Mouse (Mus musculus) layer of hippocampus, postnatal 25 days (tissue): ENCODE measurements around the gene Paqr7. TPM values are rescaled to one million over a fixed set of nuclear protein-coding genes. Genes with fewer than 3 reads are reported as not detected.
"Not testable (repeated sequence)": the region's sequence is repeated elsewhere in the genome, so short reads cannot be mapped to it uniquely, and the experiment has no call there.

Source experiments
- DNase-seq, 2 experiments: peaks; one replicate each; pipeline ENCODE4 v3.0.0; 2022; ENCODE audit warnings: mixed read lengths in 2 of 2, low spot score in 1 of 2; ENCODE audit errors: extremely low spot score in 1 of 2
- total RNA-seq, 2 experiments: library from RNA; stranded (reverse); gene quantifications; 2 replicates each; pipeline ENCODE4 v1.2.3; 2021

Paqr7 gene
- total RNA-seq, 2 experiments from 2014 or later, result 53.2 to 66.7 TPM

DNA sequence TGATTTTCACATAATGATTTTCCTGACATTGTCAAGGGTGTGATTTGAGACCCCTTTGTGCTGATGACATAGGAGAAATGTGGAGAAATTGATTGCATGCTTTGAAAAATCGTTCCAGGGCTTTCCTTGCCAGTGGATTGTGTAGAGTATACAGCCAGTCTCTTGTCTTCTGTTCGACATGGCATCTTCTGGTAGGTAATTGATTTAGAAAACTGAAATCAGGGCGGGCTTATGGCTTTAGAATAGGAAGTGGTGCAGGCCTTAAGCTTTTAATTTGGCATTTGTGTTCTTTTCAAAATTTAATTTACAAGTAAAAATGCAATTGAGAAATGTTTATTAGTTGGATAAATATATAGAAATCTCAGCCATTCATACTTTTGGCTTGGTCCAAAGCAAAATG lies 26.5 kb upstream of the Paqr7 start:
- no peak for DNase-seq

DNA sequence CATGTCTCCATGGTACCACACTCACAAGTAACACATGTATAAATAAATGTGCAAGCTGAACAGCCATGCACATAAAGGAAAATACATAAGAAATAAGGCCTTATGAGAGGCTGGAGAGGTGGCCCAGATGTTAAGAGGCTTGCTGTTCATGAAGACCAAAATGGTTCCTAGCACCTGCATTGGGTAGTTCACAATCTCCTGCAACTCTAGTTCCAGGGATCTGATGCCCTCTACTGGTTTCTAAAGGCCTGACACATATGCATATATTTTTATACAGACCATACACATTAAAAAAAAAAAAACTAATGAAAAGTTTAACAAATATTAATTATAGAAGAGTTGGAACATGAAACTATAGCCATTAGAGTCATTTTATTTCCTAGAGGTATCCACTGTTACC lies 25.0 kb upstream of the Paqr7 start:
- no peak for DNase-seq

DNA sequence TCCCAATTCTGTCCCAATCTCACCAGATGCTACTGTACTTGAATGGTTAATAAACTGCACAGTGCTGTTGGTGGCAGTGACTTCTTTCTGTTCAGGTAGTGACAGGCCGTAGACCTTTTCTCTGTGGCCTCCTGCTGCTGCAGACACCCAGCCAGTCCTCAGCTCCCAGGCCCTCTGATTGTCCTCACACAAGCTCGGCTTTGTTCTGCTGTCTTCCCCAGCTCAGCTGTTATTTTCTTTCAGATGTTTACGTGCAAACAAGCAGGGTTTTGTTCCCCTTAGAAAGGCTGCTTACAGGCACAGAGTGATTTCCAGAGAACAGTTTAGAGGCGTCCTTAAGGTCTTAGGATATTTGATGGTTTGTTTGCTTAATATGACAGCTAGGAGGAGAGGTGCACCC lies 22.7 kb upstream of the Paqr7 start:
- DNase-seq, result no peak

DNA sequence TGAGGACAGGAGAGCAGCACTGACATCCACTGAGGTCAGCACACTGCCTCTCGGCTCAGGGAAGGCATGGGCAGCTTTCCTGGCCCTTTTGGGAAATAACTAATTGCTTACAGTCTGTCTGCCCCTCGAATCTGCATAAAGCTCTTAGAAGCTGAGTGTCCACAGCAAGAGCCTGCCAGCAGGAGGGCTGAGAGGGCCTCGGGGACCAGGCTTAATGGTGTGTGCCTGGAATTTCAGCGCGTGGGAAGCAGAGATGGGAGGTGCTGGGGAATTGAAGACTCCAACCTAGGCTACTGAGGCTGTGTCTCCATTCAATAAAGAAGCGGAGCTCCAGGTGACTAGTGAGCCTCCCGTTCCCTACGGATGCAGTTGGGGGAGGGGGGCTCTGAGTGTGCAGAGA lies 22.3 kb upstream of the Paqr7 start:
- DNase-seq, result no peak

DNA sequence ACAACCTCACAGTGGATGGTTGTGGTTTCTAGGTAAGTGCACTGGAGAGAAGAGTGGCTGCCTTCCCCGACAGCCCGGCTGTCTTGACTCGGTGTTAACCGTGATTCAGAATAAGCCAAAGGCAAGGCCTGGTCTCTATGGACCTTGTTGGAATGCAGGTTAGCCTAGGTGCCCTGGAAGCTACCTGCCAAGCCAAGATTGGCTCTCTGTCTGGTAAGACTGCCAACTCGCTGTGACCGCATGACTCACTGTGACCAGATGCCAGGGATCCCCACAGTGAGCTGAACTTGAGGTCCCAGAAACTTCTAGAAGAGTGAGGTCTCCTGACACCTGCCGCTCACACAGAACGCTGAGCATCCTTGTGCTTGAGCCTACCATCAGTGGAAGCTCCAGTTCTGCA lies 19.6 kb upstream of the Paqr7 start:
- no peak for DNase-seq

DNA sequence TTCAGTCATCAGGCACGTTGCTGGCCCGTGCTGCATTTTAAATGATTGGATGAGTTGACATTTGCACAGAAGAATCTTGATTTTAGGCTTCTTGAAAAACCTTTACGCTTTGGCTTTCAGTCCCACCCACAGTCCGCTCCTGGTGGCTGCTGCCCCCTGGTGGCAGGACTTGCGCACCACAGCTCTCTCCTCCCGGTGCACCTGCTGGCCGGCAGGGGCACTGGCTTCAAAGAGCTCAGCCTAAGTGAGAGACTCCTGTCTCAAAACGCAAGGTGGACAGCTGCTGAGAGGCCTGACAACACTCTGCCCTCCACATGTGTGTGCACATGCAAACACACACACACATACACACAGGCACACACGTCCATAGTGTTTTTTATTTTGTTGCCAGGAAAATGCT lies 18.5 kb upstream of the Paqr7 start:
- peak; percentile 97 to 98 for DNase-seq

DNA sequence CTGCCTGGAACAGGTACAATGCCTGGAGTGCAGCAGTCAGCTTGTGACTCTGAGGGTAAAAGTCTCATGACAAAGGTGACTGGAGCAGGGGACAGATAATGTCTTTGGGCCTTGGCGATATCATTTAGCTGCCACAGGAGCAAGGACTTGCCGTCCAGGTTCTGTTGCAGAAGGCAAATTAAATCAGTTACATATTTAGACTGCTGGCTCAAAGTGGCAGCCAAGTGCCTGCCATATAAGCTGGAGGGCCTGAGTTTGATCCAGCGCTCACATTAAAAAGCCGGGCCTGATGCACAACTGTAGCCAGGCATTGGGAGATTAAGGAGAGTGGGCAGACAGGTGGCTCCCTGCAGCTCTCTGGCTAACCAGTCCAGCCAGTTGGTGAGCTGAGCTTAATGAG lies 16.7 kb upstream of the Paqr7 start:
- no peak for DNase-seq

DNA sequence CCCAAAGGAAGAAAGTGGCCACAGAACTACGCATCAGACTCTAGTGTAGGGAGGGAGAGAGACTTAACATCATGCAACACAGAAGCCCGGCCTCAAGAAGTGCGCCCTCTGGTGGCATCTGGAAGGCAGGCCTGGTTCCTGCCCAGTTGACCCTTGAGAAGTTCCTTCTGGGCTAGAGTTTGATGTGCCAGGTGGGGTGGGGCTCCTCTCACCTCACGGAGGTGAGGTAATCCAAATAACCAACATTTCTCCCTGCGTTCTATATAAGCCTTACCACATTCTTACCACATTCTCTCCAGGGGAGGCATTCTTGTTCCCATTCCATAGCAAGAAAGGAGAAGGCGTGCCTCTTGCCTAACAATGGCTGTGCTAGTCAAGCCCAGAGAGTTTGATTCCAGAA lies 15.6 kb upstream of the Paqr7 start:
- DNase-seq, result peak; percentile 54 to 84

DNA sequence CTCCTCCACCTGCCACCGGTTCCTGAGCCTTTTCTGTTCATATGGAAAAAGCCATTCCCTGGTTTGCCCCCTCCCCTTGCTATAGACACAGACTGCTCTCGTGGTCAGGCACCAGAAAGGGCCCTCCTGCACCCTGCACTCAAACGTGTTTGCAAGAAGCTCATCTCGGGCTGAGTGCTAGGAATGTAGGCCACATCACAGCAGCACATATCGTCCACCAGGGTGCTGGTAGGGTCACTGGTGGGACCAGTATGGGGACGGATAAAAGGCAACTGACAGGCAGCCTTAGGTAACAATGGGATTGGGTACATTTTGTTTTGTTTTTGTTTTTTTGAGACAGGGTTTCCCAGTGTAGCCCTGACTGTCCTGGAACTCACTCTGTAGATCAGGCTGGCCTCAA lies 15.2 kb upstream of the Paqr7 start:
- DNase-seq, result no peak

DNA sequence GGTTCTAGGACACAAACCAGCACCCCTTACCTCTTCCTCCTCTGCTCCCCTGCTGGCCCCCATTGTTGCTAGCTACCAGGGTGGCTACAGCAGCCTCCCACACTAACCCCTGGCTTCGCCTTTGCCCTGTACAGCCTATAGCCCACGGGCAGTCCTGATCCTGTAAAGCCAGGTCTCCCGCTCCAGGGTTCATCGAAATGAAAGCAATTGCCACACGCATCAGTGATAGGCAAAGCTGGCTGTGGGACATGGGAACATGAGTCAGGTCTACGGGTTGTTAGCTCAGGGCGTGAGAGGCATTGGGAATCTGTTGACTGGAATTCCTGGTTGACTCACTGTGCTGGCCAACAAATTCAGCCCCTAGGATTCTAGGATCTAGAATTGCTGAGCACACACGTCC lies 14.1 kb upstream of the Paqr7 start:
- no peak for DNase-seq

DNA sequence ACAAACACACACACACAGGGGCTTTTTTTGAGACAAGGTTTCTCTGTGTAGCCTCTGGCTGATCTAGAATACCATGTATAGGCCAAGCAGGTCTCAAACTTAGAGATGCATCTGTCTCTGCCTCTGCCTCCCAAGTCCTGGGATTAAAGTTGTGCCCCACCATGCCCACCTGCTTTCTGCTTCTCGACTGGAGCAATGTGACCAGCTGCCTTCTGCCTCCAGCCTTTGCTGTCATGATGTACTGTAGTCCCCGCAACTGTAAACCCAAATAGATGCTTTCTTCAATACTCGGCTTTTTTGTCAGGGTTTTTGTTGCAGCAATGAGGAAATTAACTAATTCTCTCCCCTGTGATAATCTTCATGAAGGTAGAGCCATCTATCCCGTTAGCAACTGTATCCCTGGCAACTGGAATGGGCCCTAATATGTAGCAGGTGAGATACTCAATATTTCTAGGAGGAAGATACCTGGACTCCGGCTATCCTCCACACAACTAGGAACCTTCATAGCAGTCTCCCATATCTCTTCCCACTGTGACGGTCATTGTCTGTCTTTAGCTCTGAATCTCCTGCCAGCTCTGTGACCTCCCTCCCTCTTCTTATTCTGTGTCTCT lies 13.3 kb upstream of the Paqr7 start:
- DNase-seq, result no peak

DNA sequence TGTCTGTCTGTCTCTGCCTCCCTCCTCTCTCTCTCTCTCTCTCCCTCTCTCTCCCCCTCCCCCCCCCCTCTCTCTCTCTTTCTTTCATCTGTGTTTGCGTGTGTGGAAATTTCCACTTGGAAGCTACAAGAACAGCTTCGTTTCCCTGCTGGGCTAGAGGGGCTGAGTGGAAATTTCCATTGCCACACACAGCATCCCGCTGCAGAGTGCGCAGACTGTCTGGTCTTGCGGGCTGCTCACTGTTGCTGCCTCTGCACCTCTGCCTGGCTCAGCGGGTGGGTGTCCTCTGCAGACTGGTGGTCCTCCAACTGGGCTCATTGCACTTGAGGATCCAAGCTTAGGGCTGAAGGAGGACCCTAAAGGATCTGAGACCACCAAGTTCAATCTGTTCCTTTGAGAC lies 12.8 kb upstream of the Paqr7 start:
- peak in 1 of 2 experiments; percentile 47 for DNase-seq

DNA sequence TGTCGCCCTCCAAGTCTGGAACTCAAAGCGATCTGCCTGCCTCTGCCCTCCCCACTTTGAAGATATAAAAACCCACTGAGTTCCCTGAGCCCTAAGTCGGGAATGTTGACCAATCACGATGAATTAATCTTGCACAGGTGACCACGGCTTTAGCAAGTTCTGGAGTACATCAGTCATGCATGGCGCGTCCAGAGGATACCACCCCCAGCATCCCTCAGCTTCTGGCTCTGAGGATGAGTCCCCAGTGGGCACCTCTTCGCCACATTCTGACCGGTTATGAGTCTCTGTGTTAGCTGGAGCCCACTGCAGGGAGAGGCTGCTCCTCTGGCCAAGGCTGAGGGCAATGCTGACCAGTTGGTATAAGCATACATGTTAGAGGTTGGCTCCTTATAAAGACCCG lies 12.3 kb upstream of the Paqr7 start:
- DNase-seq, result no peak

DNA sequence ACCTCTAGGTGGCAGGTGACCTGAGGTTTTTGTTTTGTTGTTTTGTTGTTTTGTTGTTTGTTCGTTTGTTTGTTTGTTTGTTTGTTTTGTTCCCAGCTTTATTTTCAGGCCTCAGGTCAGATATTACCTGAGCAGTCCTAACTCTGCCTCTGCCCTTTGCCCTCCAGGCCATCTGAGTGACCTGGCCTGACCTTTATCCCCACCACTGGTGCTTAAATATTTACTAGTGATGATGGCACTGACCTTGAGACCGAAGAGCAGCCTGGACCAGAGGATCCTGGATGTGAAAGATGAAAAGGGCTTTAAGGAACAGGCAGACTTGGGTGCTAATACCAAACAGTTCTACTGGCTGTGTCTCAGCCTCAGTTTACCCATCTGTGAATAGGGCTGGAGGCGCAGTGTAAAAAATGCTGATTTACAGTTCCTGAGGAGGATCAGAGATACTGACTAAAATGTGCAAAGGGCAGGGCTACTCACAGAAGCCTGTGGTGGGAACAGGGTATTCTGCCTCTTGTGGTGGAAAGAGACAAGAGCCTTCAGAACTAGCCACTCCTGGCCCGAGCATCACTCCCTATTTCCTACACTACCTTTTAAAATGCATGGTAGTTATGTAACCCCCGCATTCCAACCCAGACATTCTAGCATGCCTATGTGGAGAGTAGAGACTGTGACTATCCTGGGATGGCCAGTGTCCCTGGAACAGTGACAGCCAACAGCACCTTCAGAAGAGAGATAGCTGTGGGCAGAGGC lies 11.2 kb upstream of the Paqr7 start:
- DNase-seq, result no peak

DNA sequence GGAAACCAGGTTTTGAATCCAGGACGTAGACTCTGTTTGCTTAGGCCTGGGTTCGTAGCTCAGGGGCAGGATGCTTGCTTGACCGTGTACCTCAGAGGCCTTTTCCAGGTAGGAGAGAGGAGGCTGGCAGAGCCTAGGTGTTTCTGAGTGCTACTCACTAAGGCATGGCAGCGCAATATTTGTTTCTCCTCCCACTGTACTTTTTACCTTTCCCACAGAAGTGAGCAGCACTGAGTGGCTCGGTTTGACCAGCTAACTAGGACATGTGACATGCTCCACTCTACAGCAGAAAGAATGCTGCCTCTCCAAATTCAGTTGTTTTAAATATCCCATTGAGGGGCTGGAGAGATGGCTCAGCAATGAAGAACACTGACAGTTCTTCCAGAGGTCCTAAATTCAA lies 8.3 kb upstream of the Paqr7 start:
- no peak for DNase-seq

DNA sequence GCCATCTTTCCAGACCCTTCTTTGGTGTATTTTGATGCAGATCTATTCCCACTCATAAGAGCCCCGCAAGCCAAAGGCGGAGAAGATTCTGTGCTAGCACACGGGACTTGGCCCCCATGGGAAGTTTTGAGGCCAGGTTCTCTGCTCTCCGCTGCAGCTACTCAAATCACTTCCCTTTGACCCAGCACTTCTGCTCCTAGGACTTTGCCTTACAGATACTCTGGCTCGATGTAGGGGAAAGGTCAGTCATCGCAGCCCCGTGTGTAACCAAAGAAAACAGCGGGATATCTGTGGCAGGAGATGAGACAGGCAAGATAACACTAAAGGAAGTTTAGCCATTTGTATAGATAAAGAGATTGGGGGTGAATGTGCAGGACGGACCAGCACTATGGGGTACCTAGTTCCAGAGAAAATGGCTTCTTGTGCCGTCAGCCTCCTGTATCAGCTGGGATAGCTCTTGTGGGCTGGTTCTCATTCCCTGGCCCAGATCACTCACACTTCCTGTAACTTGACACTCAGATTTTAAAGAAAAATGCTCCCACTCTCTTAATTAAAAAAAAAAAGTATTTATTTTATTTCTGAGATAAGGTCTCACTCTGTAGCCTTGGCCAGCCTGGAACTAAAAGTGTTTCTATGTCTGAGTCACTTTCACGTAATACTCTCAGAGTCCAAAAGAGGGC lies 6.4 kb upstream of the Paqr7 start:
- no peak for DNase-seq

DNA sequence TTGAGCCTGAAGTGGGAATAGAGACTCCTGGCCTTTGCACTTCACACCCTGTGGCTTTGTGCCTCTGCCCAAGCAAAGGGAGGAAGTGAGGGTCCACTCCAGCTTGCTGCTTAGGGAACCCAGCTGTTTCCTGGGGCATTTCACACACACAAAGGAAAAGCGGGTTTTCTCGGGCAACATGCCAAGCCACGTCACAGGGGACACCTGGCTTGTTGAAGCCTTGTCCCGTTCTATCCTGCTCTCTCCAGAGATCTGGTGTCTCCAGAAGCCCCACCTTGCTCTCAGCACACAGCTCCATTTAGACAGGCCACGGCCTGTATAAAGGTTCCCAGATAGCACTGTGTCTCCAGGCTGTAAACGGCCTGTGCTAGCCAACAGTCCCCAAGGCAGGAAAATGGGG lies 4.8 kb upstream of the Paqr7 start:
- no peak for DNase-seq

DNA sequence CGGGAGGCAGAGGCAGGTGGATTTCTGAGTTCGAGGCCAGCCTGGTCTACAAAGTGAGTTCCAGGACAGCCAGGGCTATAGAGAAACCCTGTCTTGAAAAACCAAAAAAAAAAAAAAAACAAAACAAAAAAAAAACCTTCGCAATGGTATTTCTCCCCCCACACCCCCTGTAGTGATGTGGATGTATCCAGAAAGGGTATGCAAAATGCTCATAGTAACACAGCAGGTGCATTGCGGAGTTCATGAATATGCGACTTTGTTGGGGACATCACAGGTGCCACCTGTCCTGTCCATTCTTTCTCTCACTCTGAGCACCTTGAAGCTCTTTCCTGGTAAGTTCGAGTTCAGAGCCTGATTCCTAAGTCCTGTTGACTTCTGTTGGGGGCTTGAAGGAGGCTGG lies 2.3 kb upstream of the Paqr7 start:
- not testable (repeated sequence) for DNase-seq

DNA sequence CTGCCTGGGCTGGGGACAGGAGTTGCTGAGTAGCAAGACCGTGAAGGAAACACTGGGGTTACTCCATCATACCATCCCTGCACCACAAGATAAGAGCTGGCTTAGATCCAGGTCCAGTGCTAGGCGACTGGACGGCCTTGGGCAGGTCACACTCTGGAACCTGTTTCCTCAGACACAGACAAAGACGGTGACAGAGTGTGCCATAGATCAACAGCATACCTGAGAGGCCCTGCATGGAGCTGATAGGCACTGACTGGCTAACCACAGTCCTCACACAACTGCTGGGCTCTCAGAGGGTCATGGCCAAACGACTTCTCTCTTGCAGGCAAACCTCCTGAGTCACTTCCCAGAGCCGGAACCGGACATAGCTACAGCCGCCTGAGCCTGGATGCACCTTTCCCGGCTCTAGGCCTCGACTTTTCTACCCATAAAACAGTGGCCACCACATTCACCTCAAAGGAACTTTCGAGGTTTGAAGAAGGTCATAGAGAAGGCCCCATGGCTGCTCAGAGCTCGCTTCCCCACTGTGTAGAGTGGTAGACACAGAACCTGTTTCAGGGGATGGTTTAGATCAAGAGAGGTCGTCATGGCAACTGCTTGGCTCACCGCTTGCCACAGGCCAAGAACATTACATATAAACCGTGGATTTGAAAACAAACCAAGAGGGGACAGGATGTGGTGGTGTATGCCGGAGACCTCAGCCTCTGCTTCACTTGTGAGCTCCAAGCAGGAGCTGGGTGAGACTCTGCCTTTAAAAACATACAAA lies 1.5 kb upstream of the Paqr7 start:
- DNase-seq, result no peak

DNA sequence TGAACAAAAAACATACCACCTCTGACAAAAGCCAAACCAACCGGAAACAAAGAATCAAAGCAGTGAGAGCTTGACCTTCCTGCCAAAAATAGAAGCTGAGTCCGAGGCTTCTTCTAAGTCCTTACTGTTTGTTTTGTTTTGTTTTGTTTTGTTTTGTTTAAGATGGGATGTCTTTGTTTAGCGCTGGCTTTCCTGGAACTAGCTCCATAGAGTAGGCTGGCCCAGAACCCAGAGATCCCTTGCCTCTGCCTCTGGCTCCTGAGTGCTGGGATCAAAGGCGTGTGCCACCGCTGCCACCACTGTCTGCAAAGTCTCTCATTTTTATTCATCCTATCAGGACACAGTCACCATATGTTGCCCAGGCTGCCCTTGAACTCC lies 962 bp upstream of the Paqr7 start:
- DNase-seq, result no peak

DNA sequence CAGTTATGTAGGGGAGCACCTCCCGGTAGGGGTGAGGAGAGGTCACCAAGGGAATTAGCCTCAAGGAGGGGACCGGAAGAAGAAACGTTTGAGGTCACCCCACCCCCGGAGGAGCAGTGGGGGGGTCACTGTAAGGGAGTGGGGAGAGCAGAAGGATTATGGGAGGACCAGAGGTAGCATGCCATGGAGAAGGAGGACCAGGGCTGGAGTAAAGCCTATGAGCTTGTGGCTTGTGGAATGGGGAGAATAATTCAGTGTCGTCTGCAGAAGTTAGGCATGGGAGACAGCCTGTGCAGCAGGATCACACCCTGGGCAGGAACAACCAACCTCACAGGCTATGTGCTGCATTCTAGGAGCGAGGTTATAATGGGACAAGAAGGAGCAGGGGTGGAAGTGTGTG lies 726 bp downstream of the Paqr7 start:
- no peak for DNase-seq
